Mouse (Mus musculus) CD4-positive, CD25-positive, alpha-beta regulatory T cell, adult 2 months (primary cell): ENCODE measurements at regions not wholly inside any gene's neighbourhood (a gene's known extent, or its start where the extent isn't known, plus 50 kb on each side); places are given as distances from the start of the nearest gene placed in this dataset.
"Not testable (repeated sequence)": the region's sequence is repeated elsewhere in the genome, so short reads cannot be mapped to it uniquely, and the experiment has no call there.

Experiments used
- DNase-seq: peaks from one replicate; pipeline ENCODE4 v3.0.0-alpha.2; 2012; ENCODE audit warnings: low read depth, low spot score

- DNase-seq: peak; percentile 32
These were observed 253.4 kb downstream of the Dad1 start for GRCm38 (mm10) chr14:54000527-54000926.

GRCm38 (mm10) chr14:53993427-53993826 lies 260.5 kb downstream of the Dad1 start:
- DNase-seq: no peak

GRCm38 (mm10) chr14:53992712-53993286 lies 261.1 kb downstream of the Dad1 start:
- DNase-seq: no peak

- DNase-seq: no peak
These were observed 262.5 kb downstream of the Dad1 start for GRCm38 (mm10) chr14:53991390-53991789.

- DNase-seq: no peak
These were observed 273.1 kb downstream of the Dad1 start for GRCm38 (mm10) chr14:53980771-53981170.

GRCm38 (mm10) chr14:53961426-53961825 lies 292.5 kb downstream of the Dad1 start:
- DNase-seq: peak; percentile 6

GRCm38 (mm10) chr14:53960779-53961178 lies 293.1 kb downstream of the Dad1 start:
- DNase-seq: peak; percentile 49

GRCm38 (mm10) chr14:53935791-53936231 lies 318.1 kb downstream of the Dad1 start:
- not testable (repeated sequence) for DNase-seq

- DNase-seq: not testable (repeated sequence)
These were observed 318.6 kb downstream of the Dad1 start for GRCm38 (mm10) chr14:53935336-53935735.

GRCm38 (mm10) chr14:53910871-53911270 lies 343.0 kb downstream of the Dad1 start:
- no peak for DNase-seq

- no peak for DNase-seq
These were observed 349.3 kb downstream of the Dad1 start for GRCm38 (mm10) chr14:53904578-53904977.

GRCm38 (mm10) chr14:53901103-53901502 lies 352.8 kb downstream of the Dad1 start:
- DNase-seq: no peak

GRCm38 (mm10) chr14:53881304-53881703 lies 372.6 kb downstream of the Dad1 start:
- DNase-seq: peak; percentile 28

GRCm38 (mm10) chr14:53876581-53876980 lies 377.3 kb downstream of the Dad1 start:
- DNase-seq: no peak

- DNase-seq: no peak
These were observed 378.2 kb downstream of the Dad1 start for GRCm38 (mm10) chr14:53875736-53876135.

GRCm38 (mm10) chr14:53847049-53847448 lies 406.9 kb downstream of the Dad1 start:
- no peak for DNase-seq

- DNase-seq: no peak
These were observed 408.3 kb downstream of the Dad1 start for GRCm38 (mm10) chr14:53845646-53846045.

GRCm38 (mm10) chr14:53832553-53832952 lies 421.4 kb downstream of the Dad1 start:
- DNase-seq: no peak

- DNase-seq: no peak
These were observed 422.3 kb downstream of the Dad1 start for GRCm38 (mm10) chr14:53831651-53832050.

- peak; percentile 2 for DNase-seq
These were observed 423.2 kb downstream of the Dad1 start for GRCm38 (mm10) chr14:53830717-53831116.

GRCm38 (mm10) chr14:53826782-53827181 lies 427.1 kb downstream of the Dad1 start:
- no peak for DNase-seq

GRCm38 (mm10) chr14:53806231-53806630 lies 447.7 kb downstream of the Dad1 start:
- DNase-seq: peak; percentile 75

GRCm38 (mm10) chr14:53803698-53804620 lies 449.9 kb downstream of the Dad1 start:
- DNase-seq: peak; percentile 74
